Mouse (Mus musculus) neutrophil, adult 59 days (primary cell): ENCODE measurements around the gene Vnn1. TPM values are rescaled to one million over a fixed set of nuclear protein-coding genes. Genes with fewer than 3 reads are reported as not detected.

ENCODE experiments used
- total RNA-seq, 2 experiments: library from RNA; stranded (reverse); gene quantifications; 1 replicate in 1 of 2; 2 replicates in 1 of 2; pipeline ENCODE4 v1.2.4; 2023

The Vnn1 gene
- total RNA-seq: under 1 TPM in 1 of 2 experiments, not detected in 1; 0.22 TPM

DNA sequence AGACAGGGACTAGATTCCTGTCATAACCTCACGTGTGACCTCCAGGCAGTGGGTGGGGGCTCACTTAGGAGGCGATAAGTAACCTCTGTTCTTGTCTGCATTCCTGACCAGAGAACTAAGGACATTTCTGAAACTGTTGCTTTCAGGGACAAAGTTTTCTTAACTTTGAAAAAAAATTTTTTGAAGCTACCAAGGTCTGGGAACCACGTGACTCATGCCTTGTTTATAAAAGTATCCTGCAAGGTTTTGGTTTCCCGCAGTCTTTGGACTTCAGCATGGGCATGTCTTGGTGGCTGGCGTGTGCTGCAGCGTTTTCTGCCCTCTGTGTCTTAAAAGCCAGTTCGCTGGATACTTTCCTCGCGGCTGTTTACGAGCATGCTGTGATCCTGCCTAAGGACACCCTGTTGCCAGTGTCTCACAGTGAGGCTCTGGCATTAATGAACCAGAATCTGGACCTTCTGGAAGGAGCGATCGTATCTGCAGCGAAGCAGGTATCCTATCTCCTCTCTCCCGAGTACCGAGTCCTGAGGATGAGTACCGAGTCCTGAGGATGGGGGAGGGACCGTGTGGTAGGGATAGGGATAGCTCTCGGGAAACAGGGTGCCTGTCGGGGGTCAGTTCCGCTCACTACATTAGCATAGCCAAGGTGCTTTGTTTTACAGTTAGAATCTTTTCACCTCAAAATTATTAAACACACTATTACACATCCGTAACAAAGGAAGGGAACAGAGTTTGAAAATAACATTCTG, at the start of gene Vnn1:
Gene Vnn1, plus strand, starts transcription at position 88 of the 749 bp plus-strand sequence.

DNA sequence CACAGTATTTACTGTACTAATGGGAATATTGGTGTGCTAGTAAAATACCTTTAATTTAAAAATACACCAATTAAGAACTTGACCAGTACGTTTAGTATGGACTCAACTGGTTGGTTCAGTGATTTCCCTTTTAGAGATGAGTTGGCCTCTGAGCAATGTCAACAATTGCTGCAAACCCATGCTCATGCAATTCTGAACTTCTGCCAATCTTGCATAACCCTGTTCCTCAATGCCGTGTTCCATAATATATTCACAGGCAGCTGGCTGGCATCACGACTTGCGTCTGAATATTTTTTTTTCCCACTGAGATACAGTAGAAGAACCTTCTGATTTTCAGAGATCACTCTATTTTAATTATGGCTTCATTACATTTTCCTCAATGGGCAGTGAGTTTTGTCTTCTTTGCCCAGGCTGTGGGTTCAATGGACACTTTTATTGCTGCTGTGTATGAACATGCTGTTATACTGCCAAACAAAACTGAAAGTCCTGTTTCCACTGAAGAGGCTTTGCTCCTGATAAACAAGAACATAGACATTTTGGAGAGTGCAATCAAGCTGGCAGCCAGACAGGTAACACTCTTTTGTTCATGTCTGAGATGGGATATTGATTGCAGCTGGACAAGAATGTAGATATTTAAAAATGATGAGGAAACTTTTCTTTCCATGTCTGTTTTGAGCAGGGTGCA, 43.1 kb upstream of the Vnn1 start, which contains the start of gene Vnn3:
Gene Vnn3, plus strand, starts transcription at position 235 of the 685 bp plus-strand sequence.

DNA sequence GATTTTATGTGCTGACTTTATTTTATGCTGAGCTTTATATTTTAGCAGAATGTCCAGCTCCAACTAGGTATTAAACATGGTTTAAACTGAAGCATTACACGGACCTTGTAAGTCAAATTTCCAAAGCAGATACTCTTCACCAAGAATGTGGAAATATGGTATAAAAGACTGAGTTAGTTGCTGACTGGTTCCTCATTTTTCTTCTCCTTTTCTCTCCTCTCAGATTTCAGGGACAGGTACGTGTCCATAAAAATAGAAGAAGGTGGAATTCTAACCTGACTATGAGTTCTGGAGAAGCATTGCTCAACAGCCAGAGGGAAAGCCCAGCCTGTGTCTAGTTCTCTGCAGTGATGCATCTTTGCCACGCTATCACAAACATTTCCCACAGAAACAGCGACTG, 25.6 kb downstream of the Vnn1 start, which contains the start of gene Taar1:
Gene Taar1, plus strand, starts transcription at position 301 of the 400 bp plus-strand sequence.

DNA sequence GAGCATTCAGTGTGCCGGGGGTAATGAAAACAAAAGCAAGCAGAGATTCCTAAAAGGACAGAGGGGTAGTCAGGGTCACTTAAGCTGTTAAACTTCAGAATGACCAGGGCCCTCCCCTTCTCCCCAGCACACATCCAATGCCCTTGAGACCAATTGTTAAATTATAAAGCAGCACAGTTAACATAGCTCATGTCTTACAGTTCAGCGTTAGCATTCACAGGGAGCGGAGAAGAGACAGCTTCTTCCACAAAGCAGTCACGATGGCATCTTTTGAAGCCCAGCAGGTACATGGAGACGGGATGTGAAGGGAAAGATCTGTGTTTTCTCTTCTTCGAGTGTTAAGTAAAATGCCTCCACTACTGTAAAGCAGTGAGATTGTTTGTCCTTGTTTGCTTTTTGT, 43.8 kb downstream of the Vnn1 start, which contains the start of gene Taar2:
Gene Taar2, plus strand, starts transcription at position 261 of the 400 bp plus-strand sequence.

DNA sequence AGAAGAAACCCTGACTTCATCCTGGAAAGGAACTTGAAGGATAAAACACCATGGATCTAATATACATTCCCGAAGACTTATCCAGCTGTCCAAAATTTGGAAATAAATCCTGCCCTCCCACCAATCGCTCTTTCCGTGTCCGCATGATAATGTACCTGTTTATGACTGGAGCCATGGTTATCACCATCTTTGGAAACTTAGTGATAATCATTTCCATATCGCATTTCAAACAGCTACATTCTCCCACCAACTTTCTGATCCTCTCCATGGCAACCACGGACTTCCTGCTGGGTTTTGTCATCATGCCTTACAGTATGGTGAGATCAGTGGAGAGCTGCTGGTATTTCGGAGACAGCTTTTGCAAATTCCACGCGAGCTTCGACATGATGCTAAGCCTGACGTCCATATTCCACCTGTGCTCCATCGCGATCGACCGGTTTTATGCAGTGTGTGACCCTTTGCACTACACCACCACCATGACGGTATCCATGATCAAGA, 55.1 kb downstream of the Vnn1 start, which contains the start of gene Taar3:
Gene Taar3, plus strand, starts transcription at position 51 of the 498 bp plus-strand sequence.

Other genes starting within 250 kb of the Vnn1 start
- gene Rps12, start 107.4 kb upstream of the Vnn1 start, total RNA-seq: 100 to 1,000 TPM; 279 to 602 TPM
- under 1 TPM; 0.11 to 0.13 TPM for gene Slc18b1, start 97.7 kb upstream of the Vnn1 start, total RNA-seq
- gene Vnn3, start 43.2 kb upstream of the Vnn1 start, total RNA-seq: 10 to 100 TPM; 46.2 to 52.7 TPM
- not detected for gene Taar1, start 25.7 kb downstream of the Vnn1 start, total RNA-seq
- gene Taar2, start 43.9 kb downstream of the Vnn1 start, total RNA-seq: not detected
- not detected for gene Taar3, start 54.9 kb downstream of the Vnn1 start, total RNA-seq
- not detected for gene Taar4, start 65.8 kb downstream of the Vnn1 start, total RNA-seq
- not detected for gene Taar5, start 76.0 kb downstream of the Vnn1 start, total RNA-seq
- not detected for gene Taar6, start 91.0 kb downstream of the Vnn1 start, total RNA-seq
- not detected for gene Taar7a, start 98.8 kb downstream of the Vnn1 start, total RNA-seq
- gene Taar7b, start 105.3 kb downstream of the Vnn1 start, total RNA-seq: not detected
- not detected for gene Taar7d, start 132.5 kb downstream of the Vnn1 start, total RNA-seq
- not detected for gene Taar7e, start 142.9 kb downstream of the Vnn1 start, total RNA-seq
- not detected for gene Taar7f, start 154.8 kb downstream of the Vnn1 start, total RNA-seq
- gene Taar8a, start 181.8 kb downstream of the Vnn1 start, total RNA-seq: not detected
- gene Taar8b, start 197.6 kb downstream of the Vnn1 start, total RNA-seq: not detected
- gene Taar8c, start 207.2 kb downstream of the Vnn1 start, total RNA-seq: not detected
- not detected for gene Taar9, start 214.8 kb downstream of the Vnn1 start, total RNA-seq